Mouse (Mus musculus): ENCODE data around the gene Ube2o. TPM values are rescaled to one million over a fixed set of nuclear protein-coding genes. Genes with fewer than 3 reads are reported as not detected.

Ube2o gene
- polyA plus RNA-seq, 1 experiment: 18.3 TPM

- WGBS: 77% methylated on average over 7 of the region's 7 CpGs
- Histone ChIP-seq H3K4me1 (ENCODE audit: control insufficient read depth, insufficient read depth, low read length) (no peaks in the 10 kb centered on the region), H3K4me3 (replicated peaks; ENCODE audit: extremely low read depth, low read depth, low read length) (no peak overlapping the region)
- TF ChIP-seq POLR2A (IDR thresholded peaks at IDR 0.05; ENCODE audit: borderline replicate concordance, extremely low read depth, low read depth, low read length): no peak
- TF ChIP-seq CTCF (IDR thresholded peaks at IDR 0.05; ENCODE audit: insufficient read depth, low read length): no peak
- DNase-seq: no peak
Measured at GRCm38 (mm10) chr11:116512154-116512553, 69.1 kb downstream of the Ube2o start.

GRCm38 (mm10) chr11:116511301-116511868, 69.9 kb downstream of the Ube2o start:
- no peak for DNase-seq
- 54% methylated on average over 7 of the region's 7 CpGs for WGBS
- no peak for TF ChIP-seq POLR2A (IDR thresholded peaks at IDR 0.05; ENCODE audit: borderline replicate concordance, extremely low read depth, low read depth, low read length)
- no peak for TF ChIP-seq CTCF (IDR thresholded peaks at IDR 0.05; ENCODE audit: insufficient read depth, low read length)
- Histone ChIP-seq H3K4me1 (ENCODE audit: control insufficient read depth, insufficient read depth, low read length) (no peaks in the 10 kb centered on the region), H3K4me3 (replicated peaks; ENCODE audit: extremely low read depth, low read depth, low read length) (no peak overlapping the region)

- DNase-seq: no peak
- no peaks in the 10 kb centered on the region for H3K4me1 ChIP-seq (ENCODE audit: control insufficient read depth, insufficient read depth, low read length)
- H3K4me3 ChIP-seq (replicated peaks; ENCODE audit: extremely low read depth, low read depth, low read length): no peak overlapping the region
- TF ChIP-seq POLR2A (IDR thresholded peaks at IDR 0.05; ENCODE audit: borderline replicate concordance, extremely low read depth, low read depth, low read length) (no peak), CTCF (IDR thresholded peaks at IDR 0.05; ENCODE audit: insufficient read depth, low read length) (no peak)
- WGBS: 51% methylated on average over 2 of the region's 2 CpGs
Measured at GRCm38 (mm10) chr11:116508689-116509088, 72.6 kb downstream of the Ube2o start.

GRCm38 (mm10) chr11:116506151-116506875, 74.9 kb downstream of the Ube2o start:
- no peak for DNase-seq
- TF ChIP-seq CTCF (IDR thresholded peaks at IDR 0.05; ENCODE audit: insufficient read depth, low read length): no peak
- TF ChIP-seq POLR2A (IDR thresholded peaks at IDR 0.05; ENCODE audit: borderline replicate concordance, extremely low read depth, low read depth, low read length): no peak
- H3K4me3 ChIP-seq (replicated peaks; ENCODE audit: extremely low read depth, low read depth, low read length): no peak overlapping the region
- no peaks in the 10 kb centered on the region for H3K4me1 ChIP-seq (ENCODE audit: control insufficient read depth, insufficient read depth, low read length)
- WGBS: 72% methylated on average over 17 of the region's 17 CpGs

GRCm38 (mm10) chr11:116505573-116505972, 75.7 kb downstream of the Ube2o start:
- WGBS: 76% methylated on average over 5 of the region's 5 CpGs
- no peak overlapping the region for H3K4me3 ChIP-seq (replicated peaks; ENCODE audit: extremely low read depth, low read depth, low read length)
- TF ChIP-seq CTCF (IDR thresholded peaks at IDR 0.05; ENCODE audit: insufficient read depth, low read length): no peak
- no peak for TF ChIP-seq POLR2A (IDR thresholded peaks at IDR 0.05; ENCODE audit: borderline replicate concordance, extremely low read depth, low read depth, low read length)
- DNase-seq: no peak
- H3K4me1 ChIP-seq (ENCODE audit: control insufficient read depth, insufficient read depth, low read length): no peaks in the 10 kb centered on the region

GRCm38 (mm10) chr11:116504516-116504915, 76.7 kb downstream of the Ube2o start:
- Histone ChIP-seq H3K4me3 (replicated peaks; ENCODE audit: extremely low read depth, low read depth, low read length) (no peak overlapping the region), H3K4me1 (ENCODE audit: control insufficient read depth, insufficient read depth, low read length) (no peaks in the 10 kb centered on the region)
- TF ChIP-seq POLR2A (IDR thresholded peaks at IDR 0.05; ENCODE audit: borderline replicate concordance, extremely low read depth, low read depth, low read length) (no peak), CTCF (IDR thresholded peaks at IDR 0.05; ENCODE audit: insufficient read depth, low read length) (no peak)
- WGBS: 63% methylated on average over 17 of the region's 17 CpGs
- peak; percentile 24 for DNase-seq

DNA sequence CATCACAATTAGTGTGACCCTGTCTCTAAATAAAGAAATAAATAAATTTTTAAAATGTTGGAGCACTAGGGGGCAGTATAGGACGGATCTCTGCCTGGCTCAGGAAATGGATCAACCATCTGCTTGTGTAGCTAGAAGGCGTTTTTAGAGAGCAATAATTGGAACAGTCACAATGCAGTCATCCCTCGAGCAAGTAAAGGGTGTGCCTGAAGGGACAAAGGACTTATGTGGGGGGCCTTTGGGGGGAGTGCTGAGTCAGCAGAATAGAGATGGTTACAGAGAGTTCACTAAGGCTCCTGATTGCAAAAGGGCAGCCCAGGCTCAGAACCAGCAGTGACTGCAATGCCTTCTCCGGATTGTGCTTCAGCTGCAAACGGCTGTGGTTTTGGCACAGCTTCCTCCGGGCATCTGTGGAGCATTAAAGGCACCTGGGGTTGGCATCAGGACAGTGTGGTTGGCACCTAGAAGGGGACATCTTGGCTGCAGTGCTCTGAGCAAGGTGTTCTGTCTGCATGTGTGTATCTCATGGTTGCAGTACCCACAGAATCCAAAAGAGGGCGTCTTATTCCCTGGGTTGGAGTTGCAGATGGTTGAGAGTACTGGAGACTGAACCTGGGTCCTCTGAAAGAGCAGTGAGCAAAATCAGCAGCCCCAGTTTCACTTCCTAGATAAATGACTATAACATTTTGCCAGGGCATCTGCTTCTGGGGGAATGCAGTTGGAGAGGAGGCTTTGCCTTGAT, 80.1 kb downstream of the Ube2o start:
- 18% methylated on average over 7 of the region's 7 CpGs for WGBS
- no peaks in the 10 kb centered on the region for H3K4me1 ChIP-seq (ENCODE audit: control insufficient read depth, insufficient read depth, low read length)
- no peak overlapping the region for H3K4me3 ChIP-seq (replicated peaks; ENCODE audit: extremely low read depth, low read depth, low read length)
- TF ChIP-seq POLR2A (IDR thresholded peaks at IDR 0.05; ENCODE audit: borderline replicate concordance, extremely low read depth, low read depth, low read length) (no peak), CTCF (IDR thresholded peaks at IDR 0.05; ENCODE audit: insufficient read depth, low read length) (peak; percentile 39; the same call in 1 of the 2 replicates)
- DNase-seq: peak; percentile 33

- 34% methylated on average over 6 of the region's 6 CpGs for WGBS
- TF ChIP-seq POLR2A (IDR thresholded peaks at IDR 0.05; ENCODE audit: borderline replicate concordance, extremely low read depth, low read depth, low read length): no peak
- no peak for TF ChIP-seq CTCF (IDR thresholded peaks at IDR 0.05; ENCODE audit: insufficient read depth, low read length)
Measured at GRCm38 (mm10) chr11:116499018-116499417, 82.2 kb downstream of the Ube2o start.

GRCm38 (mm10) chr11:116498596-116498995, 82.7 kb downstream of the Ube2o start:
- no peak for TF ChIP-seq CTCF (IDR thresholded peaks at IDR 0.05; ENCODE audit: insufficient read depth, low read length)
- no peak for TF ChIP-seq POLR2A (IDR thresholded peaks at IDR 0.05; ENCODE audit: borderline replicate concordance, extremely low read depth, low read depth, low read length)
- DNase-seq: no peak
- H3K4me3 ChIP-seq (replicated peaks; ENCODE audit: extremely low read depth, low read depth, low read length): no peak overlapping the region

More at GRCm38 (mm10) chr11:116499018-116499417, 82.2 kb downstream of the Ube2o start:
- no peak overlapping the region for H3K4me3 ChIP-seq (replicated peaks; ENCODE audit: extremely low read depth, low read depth, low read length)
- no peaks in the 10 kb centered on the region for H3K4me1 ChIP-seq (ENCODE audit: control insufficient read depth, insufficient read depth, low read length)
- DNase-seq: no peak

More at GRCm38 (mm10) chr11:116498596-116498995, 82.7 kb downstream of the Ube2o start:
- WGBS: 23% methylated on average over 33 of the region's 34 CpGs
- H3K4me1 ChIP-seq (ENCODE audit: control insufficient read depth, insufficient read depth, low read length): no peaks in the 10 kb centered on the region
